Mouse (Mus musculus): ENCODE measurements around the gene Clptm1. TPM values are rescaled to one million over a fixed set of nuclear protein-coding genes. Genes with fewer than 3 reads are reported as not detected.

The Clptm1 gene
- total RNA-seq, 2 experiments from 2014 or later = 98.0 to 99.1 TPM

DNA sequence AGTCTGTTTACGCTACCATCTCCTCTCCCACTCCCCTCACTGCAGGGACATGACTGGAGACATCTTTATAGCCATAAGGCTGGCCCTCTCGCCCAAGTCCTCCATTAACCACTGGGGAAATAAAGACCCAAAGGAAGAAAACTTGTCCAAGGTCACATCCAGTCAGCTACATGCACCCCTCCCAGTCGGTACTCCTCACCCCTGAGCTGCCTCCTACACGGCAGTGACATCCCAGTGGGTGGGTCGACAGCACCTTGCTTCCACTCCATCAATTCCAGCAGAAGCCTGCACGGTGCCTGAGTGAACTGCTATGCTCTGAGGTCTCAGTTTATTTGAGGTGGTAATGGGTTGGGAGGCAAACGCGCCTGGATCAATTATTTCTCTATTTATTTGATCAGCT is 893 bp downstream of the Clptm1 start:
- peak; percentile 14 for DNase-seq

DNA sequence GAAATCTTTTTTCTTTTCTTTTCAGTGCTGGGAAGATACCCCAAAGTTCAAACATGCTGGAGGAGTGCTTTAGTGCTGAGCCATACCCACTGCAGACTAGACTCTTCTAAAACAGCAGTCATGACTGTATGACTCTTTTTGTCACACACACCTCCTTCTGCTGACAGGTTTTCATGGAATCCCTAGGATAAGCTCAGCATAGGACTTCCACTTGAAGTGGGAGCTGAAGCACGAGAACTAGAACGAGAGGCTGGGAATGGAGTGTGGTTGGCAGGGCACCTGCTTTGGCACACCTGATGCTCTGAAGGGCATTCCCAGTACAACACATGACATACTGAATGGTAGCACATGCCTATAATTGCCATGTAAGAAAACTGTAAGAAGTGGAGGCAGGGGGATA is 12.2 kb downstream of the Clptm1 start:
- DNase-seq = peak; percentile 72

DNA sequence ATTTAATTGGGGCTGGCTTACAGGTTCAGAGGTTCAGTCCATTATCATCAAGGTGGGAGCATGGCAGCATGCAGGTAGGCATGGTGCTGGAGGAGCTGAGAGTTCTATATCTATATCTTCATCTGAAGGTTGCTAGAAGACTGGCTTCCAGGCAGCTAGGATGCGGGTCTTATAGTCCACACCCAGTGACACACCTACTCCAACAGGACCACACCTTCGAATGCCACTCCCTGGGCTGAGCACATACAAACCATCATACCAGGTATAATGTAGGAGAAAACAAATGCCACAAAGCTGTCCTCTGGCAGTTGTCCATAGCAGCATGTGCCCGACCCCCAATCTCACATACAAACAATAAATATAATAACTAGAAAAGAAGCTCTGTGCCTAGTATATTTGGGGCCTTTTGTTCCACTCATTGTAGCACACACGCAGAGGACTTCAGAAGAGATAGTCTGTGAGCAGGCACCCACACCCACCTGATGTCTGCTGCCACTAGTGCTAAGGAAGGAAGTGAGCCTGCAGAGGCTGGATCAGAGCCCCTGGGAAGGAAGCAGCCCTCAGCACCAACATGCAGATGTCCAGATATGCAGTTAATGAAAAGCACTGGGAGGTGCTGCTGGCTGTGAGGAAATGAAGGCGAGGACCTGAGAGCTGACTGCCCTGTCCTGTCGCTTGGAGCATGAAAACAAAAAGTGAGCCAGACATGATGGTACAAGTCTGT is 13.6 kb downstream of the Clptm1 start:
- DNase-seq = no peak

DNA sequence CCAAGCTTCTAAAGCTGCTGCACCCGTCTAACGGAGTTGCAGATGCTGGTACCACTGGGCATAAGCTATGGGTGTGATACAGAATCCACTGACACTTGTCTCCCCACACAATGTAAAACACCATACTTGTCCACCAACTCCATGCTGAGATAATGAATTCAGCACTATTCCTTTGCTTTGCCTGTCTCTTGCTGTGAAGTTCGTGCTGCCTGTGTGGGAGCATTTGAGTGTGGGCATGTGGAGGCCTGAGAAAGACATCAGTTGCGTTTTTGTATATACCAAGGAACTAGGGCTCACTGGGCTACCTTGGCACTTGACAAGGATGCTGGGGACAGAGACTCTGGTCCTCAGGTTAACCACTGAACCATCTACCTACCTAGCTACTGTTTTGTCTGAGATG is 23.6 kb downstream of the Clptm1 start:
- no peak for DNase-seq

DNA sequence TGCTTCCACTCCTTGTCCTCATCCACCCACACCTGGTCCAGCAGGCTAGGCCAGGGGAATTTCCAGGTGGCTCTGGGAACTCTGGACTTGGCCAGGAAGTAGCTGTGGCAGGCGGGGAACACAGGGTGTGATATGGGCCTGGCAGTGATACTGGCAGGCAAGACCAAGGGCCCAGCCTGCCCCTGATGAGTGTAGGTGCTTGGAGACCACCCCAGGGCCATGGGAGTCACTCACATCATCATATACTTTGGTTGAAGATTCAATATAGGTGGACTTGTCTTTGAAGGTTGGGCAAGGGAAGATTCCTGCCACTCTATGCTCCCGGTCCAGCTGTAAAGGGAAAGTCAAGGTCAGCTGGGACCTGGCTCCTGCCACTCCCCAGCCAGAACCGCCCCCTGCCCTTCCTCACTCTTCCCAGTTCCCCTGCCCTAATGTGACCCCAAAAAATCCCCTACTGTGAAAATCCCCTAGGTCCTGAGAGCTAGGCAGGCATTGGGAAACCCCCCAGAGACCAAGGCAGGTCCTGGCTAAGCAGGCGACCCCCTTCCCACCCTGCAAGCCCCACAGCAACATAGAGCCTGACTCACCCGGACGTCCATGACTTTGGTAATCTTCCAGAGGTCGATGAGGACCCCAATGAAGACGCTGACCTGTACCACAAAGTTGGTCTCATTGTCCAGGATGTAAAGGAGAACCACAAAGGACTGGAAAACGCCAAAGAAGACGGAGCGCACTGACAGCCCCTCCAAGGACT is 29.6 kb downstream of the Clptm1 start:
- DNase-seq = no peak

DNA sequence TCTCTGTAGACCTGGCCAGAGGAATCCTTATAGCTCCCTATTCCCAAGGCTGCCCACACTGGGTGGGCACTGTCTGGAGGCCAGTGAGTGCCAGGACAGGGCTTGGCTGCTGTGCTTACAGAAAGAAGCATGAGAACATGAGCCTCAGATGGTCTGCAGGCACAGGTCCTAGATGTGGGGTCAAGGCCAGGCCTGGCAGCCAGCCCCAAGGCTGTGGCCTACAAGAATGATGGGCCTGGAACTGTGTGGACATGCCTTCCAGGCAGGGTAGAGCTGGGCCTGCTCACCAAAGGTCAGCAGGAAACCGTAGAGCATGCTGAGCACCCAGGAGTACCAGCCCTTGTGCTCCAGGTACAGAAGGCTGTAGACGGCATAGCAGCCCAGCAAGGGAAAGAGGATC is 30.2 kb downstream of the Clptm1 start:
- no peak for DNase-seq

DNA sequence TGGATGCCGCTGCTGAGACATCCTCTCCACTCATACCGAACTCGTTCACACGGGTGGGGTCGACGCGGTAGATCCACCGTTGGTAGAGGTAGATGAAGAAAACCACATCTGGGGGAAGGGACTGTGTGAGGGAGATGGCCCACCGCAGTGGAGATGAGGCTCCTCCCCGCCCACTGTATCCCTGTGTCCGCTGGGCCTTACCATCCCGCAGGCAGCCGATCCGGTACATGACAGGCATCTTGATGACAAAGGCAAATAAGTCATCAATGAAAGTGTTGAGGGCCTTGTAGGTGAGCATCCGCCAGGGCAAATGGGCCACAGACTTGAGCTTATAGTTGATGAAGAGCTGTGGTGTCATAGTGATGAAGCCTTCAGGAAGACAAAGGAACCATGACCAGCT is 31.0 kb downstream of the Clptm1 start:
- no peak for DNase-seq

DNA sequence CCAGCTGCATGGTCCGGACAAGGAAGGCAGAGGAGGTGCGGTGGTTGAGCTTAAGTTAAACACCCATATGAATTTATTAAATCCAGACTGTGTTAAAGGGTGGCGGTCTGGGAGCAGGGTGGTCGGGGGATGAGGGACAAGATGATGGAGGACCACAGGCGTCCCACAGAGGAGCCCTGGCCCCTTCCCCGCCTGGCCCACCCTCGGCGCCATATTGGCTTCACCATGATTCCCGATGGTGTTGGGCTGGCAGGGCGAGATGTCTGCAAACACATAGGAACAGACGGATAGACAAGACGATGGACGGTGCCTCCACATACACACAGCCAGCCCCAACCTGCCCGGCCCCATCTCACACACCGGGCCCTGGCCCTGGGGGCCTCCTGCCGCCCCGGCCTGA is 31.6 kb downstream of the Clptm1 start:
- no peak for DNase-seq

DNA sequence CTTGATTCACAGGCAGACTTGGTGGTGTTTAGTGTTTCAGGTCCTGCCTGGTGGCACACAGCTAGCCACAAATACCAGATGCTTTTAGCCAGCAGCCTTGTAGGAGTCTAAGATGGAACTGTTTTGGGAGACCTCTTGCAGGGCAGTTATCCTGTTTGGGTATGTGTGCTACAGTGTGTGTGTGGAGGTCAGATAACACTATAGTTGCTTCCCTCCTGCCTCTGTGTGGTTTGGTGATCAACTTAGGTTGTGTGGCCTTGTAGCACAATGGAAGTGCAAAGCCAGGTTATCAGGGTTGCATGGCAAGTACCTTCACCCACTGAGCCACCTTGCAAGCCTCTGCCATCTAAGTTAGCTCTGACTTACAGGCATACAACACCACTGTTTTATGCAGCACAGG is 32.1 kb downstream of the Clptm1 start:
- DNase-seq = no peak

DNA sequence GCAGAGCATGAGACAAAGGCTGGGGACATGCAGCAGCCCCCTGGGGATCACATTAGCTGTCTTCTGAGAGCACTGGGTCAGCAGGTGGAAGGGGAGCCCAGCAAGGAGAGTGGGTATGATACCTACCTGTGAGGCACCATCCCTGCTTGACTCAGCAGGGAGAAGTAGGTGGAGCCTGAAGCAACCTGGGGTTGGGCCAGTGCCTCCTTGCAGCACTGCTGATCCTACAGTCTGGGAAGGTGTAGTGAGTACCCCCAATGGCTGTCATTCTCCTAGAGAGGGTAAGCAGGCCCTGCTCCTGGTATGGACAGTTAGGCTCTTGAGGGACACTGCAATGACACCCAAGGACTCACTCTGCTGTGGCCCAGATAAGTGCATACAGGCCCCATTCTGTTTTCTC is 32.6 kb downstream of the Clptm1 start:
- DNase-seq = no peak

DNA sequence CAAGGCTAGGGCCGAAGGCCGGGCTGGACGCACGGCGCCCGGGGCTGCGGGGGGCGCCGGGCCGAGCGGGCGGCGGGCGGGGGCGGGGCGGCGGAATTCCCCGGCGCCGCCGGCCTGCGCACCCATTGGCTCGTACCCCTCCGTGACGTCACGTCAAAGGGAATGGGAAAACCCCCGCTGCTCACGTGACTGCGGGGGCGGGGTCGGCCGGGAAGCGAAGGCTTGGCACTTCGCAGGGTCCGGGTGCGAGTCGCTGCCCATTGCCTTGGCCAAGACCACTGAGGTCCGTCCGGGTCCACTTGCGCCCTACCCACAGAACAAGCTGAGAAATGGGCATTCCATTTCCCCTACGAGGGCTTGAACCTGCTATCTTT is 35.5 kb downstream of the Clptm1 start, which contains the start of gene Relb:
Gene Relb (minus strand): TSS at position 78 of the 374 bp plus-strand sequence.
- DNase-seq = peak; percentile 96

DNA sequence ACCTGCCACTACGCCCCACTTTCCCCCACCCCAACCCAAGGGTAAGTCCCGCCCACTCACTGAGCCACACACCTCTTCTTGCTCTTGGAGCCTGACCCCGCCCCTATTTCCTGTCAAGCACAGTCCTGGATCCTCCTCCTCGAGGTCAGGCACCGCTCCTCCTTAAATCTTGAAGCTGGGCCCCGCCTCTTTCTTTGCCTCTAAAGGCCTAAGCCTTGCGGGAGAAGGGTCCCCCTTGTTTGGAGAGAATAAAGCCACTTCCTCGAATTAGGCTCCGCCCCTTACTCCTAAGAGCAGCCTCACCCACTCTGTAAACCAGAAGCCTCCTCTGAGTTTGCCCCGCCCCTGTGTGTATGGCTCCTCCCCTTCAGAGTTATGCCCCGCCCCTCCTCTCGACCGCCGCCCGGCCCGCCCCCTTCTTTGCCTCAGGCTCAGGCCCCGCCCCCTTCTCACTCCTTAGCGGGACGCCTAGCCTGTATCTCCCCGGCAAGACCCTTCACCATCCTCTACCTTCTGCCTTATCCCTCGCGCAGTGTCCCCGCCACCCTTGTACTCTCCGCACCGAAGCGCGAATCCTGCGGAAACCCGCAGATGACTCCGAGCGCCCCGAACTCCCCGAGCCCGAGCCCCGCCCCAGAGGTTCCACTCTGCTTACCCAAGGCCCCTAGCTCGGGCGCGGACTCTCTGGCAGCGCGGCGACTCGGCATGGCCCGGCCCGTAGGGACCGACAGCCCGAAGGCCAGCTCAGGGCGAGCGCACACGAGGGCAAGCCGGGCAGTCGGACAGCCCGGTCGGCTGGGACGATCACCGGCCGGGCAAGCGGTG is 36.1 kb downstream of the Clptm1 start:
- peak; percentile 96 for DNase-seq

DNA sequence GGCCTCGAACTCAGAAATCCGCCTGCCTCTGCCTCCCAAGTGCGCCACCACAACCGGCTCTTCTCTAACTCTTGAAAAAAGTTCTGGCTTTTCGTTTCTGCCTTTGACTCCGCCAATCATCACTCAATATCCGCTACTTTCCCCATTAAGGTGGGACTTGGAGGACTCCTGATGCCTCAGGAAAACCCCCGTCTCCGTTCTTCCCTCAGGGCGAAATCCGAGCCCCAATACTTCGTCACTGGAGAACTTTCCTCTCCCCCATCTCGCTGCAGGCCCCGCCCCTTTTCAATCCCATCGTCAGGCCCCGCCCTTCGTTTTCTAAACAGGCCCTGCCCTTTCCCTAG is 36.7 kb downstream of the Clptm1 start:
- DNase-seq = no peak

DNA sequence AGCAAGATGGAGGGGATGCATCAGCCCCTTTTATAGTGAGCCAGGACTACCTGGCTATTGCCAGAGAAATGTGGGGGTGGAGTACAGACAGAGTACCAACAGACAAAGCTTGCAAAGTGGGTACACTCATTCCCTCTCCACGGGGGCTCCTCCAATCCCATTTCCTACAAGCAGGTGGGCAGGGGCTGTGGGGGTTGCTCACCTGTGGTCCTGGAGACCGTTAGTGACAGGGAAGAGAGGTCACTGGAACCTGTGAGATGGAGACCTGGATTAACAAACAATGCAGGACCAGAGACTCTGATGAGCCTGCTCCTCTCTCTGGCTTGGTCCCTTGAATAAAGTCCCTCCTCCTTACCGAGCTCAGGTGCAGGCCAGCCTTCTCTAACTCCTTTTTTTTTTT is 37.1 kb downstream of the Clptm1 start:
- no peak for DNase-seq

DNA sequence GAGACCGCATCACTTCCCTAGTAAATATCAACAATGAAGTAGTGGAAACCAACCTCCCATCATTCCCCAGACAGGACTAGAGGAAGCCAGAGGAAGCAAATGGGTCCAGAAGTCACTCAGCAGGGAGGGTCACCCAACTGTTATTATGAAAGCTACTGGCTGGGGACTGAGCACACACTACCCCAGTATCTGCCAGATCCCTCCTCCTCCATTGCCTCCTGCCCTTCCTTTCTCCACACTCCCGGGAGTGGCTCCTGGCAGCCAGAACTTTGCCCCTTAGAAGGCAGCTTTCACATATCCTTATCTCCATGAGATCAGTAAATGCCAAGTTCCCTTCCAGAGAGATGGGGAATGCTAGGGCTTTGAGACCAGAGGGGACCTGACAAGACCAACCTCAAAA is 41.4 kb downstream of the Clptm1 start:
- no peak for DNase-seq

DNA sequence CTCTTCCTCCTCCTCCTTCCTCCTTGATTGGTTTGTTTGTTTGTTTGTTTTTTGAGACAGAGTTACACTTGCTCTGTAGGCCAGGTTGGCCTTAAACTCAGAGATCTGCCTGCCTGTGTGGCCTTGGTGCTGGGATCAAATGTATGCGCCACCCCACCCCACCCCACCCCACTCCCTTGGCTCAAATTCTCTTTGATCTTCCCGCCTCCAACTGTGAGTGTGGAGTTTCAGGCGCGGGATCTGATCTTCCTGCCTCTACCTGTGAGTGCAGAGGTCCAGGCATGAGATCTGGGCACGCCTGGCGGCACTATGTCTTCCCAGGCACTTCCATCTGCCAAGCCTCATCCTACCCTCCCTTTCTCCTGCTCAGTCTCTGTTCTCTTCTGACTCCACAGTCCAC is 42.6 kb downstream of the Clptm1 start:
- no peak for DNase-seq

DNA sequence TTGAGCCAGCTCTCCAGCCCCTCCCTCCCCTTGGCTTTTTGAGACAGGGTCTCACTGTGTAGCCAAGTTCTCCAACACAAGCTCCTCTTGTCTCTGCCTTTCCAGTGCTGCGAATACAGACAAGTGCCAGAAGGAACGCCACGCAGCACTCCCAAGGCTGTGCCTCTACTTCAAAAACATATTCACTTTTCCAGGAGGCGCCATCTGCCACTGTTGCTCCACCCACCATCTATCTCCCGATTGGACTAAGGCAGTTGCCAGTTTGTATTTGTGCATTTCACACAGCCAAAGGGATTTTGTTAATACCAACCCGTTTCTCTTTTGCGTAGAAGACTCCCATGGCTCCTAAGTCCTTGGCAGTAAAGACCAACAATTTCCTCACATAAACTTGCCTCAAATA is 44.0 kb downstream of the Clptm1 start:
- DNase-seq = no peak

DNA sequence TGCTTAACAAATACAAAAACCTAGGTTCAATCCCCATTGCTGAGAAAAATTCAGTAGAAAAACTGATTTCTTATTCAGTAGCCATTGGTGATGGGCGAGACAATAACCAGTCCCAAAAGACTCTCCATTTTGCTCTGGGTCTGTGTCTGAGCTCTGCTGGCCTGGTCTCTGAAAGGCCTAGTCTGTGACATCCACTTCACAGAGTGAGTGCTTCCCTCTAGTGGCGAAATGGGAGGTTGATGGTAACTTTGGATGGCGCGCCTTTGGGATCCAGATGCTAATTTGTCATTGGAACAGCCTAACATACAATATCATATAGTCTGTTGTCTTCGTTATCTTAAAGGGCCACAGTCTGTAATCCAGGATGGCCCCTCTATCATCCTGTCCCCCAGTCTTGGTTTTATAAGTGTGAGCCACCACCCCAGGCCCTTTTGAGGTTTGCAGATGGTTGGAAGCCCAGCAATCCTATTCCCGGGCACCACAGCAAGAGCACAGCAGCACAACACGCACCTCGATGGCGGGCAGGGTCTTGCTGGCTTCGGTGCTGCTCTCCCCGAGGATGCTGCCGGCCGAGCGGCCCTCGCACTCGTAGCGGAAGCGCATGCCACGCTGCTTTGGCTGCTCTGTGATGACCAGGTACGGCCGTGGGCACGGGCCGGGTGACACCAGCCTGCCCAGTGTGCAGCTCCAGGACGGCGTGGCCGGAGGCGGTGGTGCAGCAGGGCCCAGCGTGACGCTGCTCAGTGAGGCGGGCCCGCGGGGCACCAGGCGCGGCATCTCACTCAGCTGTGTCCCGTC is 45.6 kb downstream of the Clptm1 start:
- peak; percentile 85 for DNase-seq

DNA sequence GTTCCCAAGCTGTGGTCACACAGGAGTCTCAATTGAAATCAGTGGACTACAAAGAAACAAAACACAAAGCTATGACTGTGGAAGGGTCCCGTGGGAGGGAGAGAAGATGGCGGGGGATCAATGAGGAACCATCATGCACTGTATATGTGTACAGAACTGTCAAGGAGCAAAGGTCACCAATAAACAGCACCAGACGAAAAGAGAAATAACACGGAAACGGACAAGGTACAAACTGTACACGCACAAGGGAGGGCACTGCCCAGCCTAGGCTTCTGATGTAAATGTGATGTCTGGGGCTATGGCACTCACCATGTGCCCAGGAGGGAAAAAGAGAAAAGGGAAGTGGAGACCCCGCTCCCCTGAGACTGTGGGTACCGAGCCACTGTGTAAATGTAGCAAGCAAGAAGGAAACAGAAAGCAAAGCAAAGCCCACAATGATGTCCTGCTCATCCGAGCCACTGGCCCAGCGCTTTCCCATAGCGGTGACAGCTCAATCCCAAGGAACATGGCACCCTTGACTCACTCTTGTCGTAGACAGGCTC is 49.7 kb downstream of the Clptm1 start:
- DNase-seq = no peak

DNA sequence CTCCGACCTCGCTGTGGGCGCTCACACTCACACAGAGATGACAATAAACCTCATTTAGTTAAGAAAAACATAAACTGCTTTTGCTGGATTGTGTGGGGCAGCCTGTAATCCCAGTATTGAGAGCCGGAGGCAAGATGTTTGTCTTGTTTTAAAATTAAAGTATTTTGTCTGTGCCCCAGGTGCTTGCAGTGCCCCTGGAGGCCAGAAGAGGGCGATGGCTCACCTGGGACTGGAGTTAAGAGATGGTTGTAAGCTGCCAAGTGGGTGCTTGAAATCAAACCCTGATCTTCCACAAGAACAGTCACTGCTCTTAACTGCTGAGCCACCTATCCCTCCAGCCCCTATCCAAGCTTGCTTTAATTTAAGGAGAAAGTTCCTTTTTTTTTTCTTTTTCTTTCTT is 53.9 kb downstream of the Clptm1 start:
- no peak for DNase-seq

DNA sequence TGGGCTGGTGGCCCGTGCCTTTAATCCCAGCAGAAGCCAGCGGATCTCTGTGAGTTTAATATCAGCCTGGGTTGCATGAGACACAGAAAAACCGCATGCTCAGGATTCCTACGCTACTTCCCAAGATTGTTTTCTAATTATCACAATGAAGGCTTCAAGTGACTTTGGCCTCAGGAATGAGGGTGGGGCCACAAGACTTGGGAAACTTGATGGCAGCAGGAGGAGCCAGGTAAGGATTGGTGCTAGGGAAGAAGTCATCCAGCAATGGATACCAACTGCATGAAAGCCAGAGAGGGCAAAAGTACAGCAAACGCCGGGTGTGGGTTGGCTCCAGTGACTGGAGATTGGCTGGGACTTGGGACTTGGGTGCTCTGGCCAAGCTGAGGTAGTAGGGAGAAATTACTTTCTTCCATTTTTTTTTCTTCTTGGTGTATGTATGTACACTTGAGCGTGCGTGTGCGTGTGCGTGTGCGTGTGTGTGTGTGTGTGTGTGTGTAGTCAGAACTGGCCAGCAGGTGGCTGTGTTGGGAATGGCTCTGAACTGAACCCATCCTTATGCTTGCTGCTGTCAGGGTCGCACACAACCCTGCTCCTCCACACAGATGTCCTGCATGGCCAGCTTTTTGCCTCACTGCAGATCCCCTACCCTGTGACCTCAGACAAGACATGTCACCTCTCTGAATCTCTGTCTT is 55.0 kb downstream of the Clptm1 start:
- DNase-seq = no peak

DNA sequence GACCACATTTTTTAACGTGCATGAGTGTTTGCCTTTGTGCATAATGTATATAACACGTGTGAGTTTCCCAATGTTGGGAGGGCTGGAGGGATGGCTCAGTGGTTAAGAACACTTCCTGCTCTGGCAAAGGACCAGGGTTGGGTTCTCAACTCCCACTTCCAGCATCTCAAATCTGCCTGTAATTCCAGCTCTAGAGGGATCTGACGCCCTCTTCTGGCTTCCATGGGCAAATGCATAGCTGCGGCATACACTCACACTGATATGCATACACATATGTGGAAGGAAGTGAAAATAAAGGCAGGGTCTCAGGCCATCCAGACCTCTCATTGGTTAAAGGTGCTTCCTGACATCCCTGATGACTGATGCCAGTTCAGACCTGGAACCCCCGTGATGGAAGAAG is 57.5 kb downstream of the Clptm1 start:
- DNase-seq = no peak

Measured in heart, postnatal 4 days (tissue).